Mouse (Mus musculus): Measurements from ENCODE around the gene Ppp3ca.

Gene Ppp3ca

GRCm38 (mm10) chr3:136853596-136853995, 183.7 kb downstream of the Ppp3ca start:
- DNase-seq (ENCODE audit: low read depth, low spot score): no peak

GRCm38 (mm10) chr3:136855996-136856395, 186.1 kb downstream of the Ppp3ca start:
- DNase-seq (ENCODE audit: low read depth, low spot score): no peak

GRCm38 (mm10) chr3:136862051-136862837, 192.3 kb downstream of the Ppp3ca start:
- no peak for DNase-seq (ENCODE audit: low read depth, low spot score)

GRCm38 (mm10) chr3:136863127-136863526, 193.2 kb downstream of the Ppp3ca start:
- no peak for DNase-seq (ENCODE audit: low read depth, low spot score)

- no peak for DNase-seq (ENCODE audit: low read depth, low spot score)
These were observed 194.4 kb downstream of the Ppp3ca start for GRCm38 (mm10) chr3:136864306-136864705.

GRCm38 (mm10) chr3:136865176-136865859, 195.4 kb downstream of the Ppp3ca start:
- no peak for DNase-seq (ENCODE audit: low read depth, low spot score)

GRCm38 (mm10) chr3:136866095-136866494, 196.2 kb downstream of the Ppp3ca start:
- DNase-seq (ENCODE audit: low read depth, low spot score): no peak

GRCm38 (mm10) chr3:136866571-136866970, 196.6 kb downstream of the Ppp3ca start:
- DNase-seq (ENCODE audit: low read depth, low spot score): no peak

- DNase-seq (ENCODE audit: low read depth, low spot score): no peak
These were observed 197.4 kb downstream of the Ppp3ca start for GRCm38 (mm10) chr3:136867366-136867765.

- DNase-seq (ENCODE audit: low read depth, low spot score): no peak
These were observed 202.0 kb downstream of the Ppp3ca start for GRCm38 (mm10) chr3:136871772-136872532.

GRCm38 (mm10) chr3:136872533-136873095, 202.7 kb downstream of the Ppp3ca start:
- DNase-seq (ENCODE audit: low read depth, low spot score): no peak

GRCm38 (mm10) chr3:136873809-136874449, 204.0 kb downstream of the Ppp3ca start:
- DNase-seq (ENCODE audit: low read depth, low spot score): no peak

- no peak for DNase-seq (ENCODE audit: low read depth, low spot score)
These were observed 204.6 kb downstream of the Ppp3ca start for GRCm38 (mm10) chr3:136874566-136874965.

- no peak for DNase-seq (ENCODE audit: low read depth, low spot score)
These were observed 217.8 kb downstream of the Ppp3ca start for GRCm38 (mm10) chr3:136887741-136888140.

- no peak for DNase-seq (ENCODE audit: low read depth, low spot score)
These were observed 222.2 kb downstream of the Ppp3ca start for GRCm38 (mm10) chr3:136892140-136892539.

GRCm38 (mm10) chr3:136893596-136894402, 223.9 kb downstream of the Ppp3ca start:
- peak; percentile 20 for DNase-seq (ENCODE audit: low read depth, low spot score)

GRCm38 (mm10) chr3:136895498-136895897, 225.6 kb downstream of the Ppp3ca start:
- no peak for DNase-seq (ENCODE audit: low read depth, low spot score)

GRCm38 (mm10) chr3:136896276-136896675, 226.4 kb downstream of the Ppp3ca start:
- DNase-seq (ENCODE audit: low read depth, low spot score): no peak

- no peak for DNase-seq (ENCODE audit: low read depth, low spot score)
These were observed 229.8 kb downstream of the Ppp3ca start for GRCm38 (mm10) chr3:136899744-136900143.

GRCm38 (mm10) chr3:136900986-136901385, 231.1 kb downstream of the Ppp3ca start:
- DNase-seq (ENCODE audit: low read depth, low spot score): no peak

- DNase-seq (ENCODE audit: low read depth, low spot score): no peak
These were observed 232.9 kb downstream of the Ppp3ca start for GRCm38 (mm10) chr3:136902776-136903175.

All from brain, embryonic 18.5 days (tissue).